ENCODE assay signal across 19 mouse cellular contexts in genomic region chr2:117113262-117113661, GRCm38 (mm10).
"Had no signal": no experiment of that assay in that cellular context is flagged by ENCODE, and none has a peak within 500 bp of the region (broad histone marks: within the 10 kb centered on the region; RNA-seq: fewer than 3 reads in every experiment).

No protein-coding gene starts in this region.

- H3K27me3 ChIP-seq: limb, embryonic 13.5 days; liver, embryonic 13.5 days; midbrain, embryonic 12.5 days; midbrain, embryonic 15.5 days; neural tube, embryonic 12.5 days; neural tube, embryonic 15.5 days had no signal

- H3K4me1 ChIP-seq: liver, embryonic 13.5 days; midbrain, embryonic 12.5 days; midbrain, embryonic 15.5 days; neural tube, embryonic 12.5 days had no signal

- H3K27ac ChIP-seq: limb, embryonic 13.5 days; liver, embryonic 13.5 days; macrophage; midbrain, embryonic 12.5 days; midbrain, embryonic 15.5 days; neural tube, embryonic 12.5 days; neural tube, embryonic 15.5 days; stomach, postnatal 0 days had no signal

- H3K9ac ChIP-seq: limb, embryonic 13.5 days; liver, embryonic 13.5 days; midbrain, embryonic 12.5 days; midbrain, embryonic 15.5 days; neural tube, embryonic 12.5 days; neural tube, embryonic 15.5 days had no signal

- H3K9me3 ChIP-seq: limb, embryonic 13.5 days; liver, embryonic 13.5 days; midbrain, embryonic 12.5 days; midbrain, embryonic 15.5 days; neural tube, embryonic 12.5 days; neural tube, embryonic 15.5 days had no signal

- H3K4me2 ChIP-seq: limb, embryonic 13.5 days; liver, embryonic 13.5 days; midbrain, embryonic 12.5 days; midbrain, embryonic 15.5 days; neural tube, embryonic 12.5 days had no signal

- H3K36me3 ChIP-seq: limb, embryonic 13.5 days; liver, embryonic 13.5 days; midbrain, embryonic 12.5 days; midbrain, embryonic 15.5 days; neural tube, embryonic 12.5 days; neural tube, embryonic 15.5 days had no signal

- H3K4me3 ChIP-seq: limb, embryonic 13.5 days; liver, embryonic 13.5 days; midbrain, embryonic 12.5 days; midbrain, embryonic 15.5 days; neural tube, embryonic 12.5 days; neural tube, embryonic 15.5 days had no signal

- ATAC-seq: midbrain, embryonic 15.5 days had no signal

- DNase-seq: kidney, adult 8-10 months; kidney, postnatal 4 days; left cerebral cortex, postnatal 4 days; liver, embryonic 13.5 days; lung, adult 2 months; lung, postnatal 14 days; right cerebral cortex, adult 18-20 months; right cerebral cortex, postnatal 14 days; right cerebral cortex, postnatal 4 days; thymus, adult 2 months; thymus, postnatal 14 days; thymus, postnatal 4 days had no signal
